Mouse (Mus musculus): ENCODE results near the gene Nell1. TPM values are rescaled to one million over a fixed set of nuclear protein-coding genes. Genes with fewer than 3 reads are reported as not detected.

Nell1 gene
- polyA plus RNA-seq, 1 experiment from 2014 or later, result 12.8 TPM

GRCm38 (mm10) chr7:50675444-50675843, 700.8 kb downstream of the Nell1 start:
- no peak overlapping the region for H3K4me3 ChIP-seq (ENCODE audit: low read depth, low read length)
- no peak overlapping the region for H3K9ac ChIP-seq (ENCODE audit: low read depth, low read length)
- ATAC-seq (ENCODE audit: low read depth), result no peak
- 52% methylated on average over 1 of the region's 1 CpGs for whole genome bisulfite sequencing
- H3K9me3 ChIP-seq (ENCODE audit: control insufficient read depth, low read length), result no peaks in the 10 kb centered on the region
- H3K27me3 ChIP-seq (replicated peaks; ENCODE audit: control insufficient read depth, insufficient read depth, low read length), result no peaks in the 10 kb centered on the region
- H3K36me3 ChIP-seq (ENCODE audit: control insufficient read depth, insufficient read depth, low read length), result no peaks in the 10 kb centered on the region
- DNase-seq (ENCODE audit: low spot score), result no peak
- H3K4me2 ChIP-seq (ENCODE audit: low read depth, low read length), result no peak overlapping the region
- H3K27ac ChIP-seq (replicated peaks; ENCODE audit: low read depth, low read length), result no peak overlapping the region
- H3K4me1 ChIP-seq (ENCODE audit: control insufficient read depth, insufficient read depth, low read length), result no peaks in the 10 kb centered on the region

DNA sequence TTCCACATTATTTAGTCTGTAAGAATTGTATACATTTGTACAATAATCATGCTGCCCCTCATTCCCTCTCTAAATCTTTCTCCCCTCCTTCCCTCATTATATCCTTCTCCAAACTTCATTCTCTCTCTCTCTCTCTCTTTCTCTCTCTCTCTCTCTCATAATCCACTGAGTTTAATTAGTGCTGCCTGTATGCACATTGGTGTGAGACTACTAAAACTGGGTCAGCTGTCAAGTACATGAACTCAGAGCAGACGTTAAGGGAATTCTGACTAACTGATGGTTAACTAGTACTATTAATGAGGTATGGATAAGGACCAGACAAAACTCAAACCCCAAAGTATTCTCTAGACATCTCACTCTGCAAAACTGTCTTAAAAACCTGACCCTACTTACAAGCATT, 702.8 kb downstream of the Nell1 start:
- no peak for ATAC-seq (ENCODE audit: low read depth)
- WGBS, result 84% methylated on average over 1 of the region's 1 CpGs

DNA sequence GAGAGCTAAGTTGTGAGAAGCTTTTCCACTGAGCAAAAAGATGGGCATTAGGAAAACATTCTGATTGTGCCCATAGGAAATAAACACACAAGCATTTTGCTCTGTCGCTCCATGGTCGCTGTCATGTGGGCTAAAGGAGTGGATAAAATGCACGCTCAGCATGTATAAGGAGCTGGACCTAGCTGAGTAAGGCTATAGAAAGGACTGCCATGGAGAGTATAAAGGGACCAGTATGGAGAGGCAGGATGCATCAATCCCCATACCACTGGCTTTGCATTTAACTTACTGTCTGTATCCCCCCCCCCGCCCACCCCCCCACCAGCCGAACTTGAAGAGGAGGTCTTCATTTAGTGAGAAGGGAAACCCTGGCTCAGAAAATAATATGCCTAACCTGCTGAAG, 711.7 kb downstream of the Nell1 start:
- 81% methylated on average over 5 of the region's 5 CpGs for WGBS
- H3K36me3 ChIP-seq (ENCODE audit: control insufficient read depth, insufficient read depth, low read length), result no peaks in the 10 kb centered on the region
- H3K27me3 ChIP-seq (replicated peaks; ENCODE audit: control insufficient read depth, insufficient read depth, low read length), result no peaks in the 10 kb centered on the region
- H3K9me3 ChIP-seq (ENCODE audit: control insufficient read depth, low read length), result no peaks in the 10 kb centered on the region
- ATAC-seq (ENCODE audit: low read depth) (no peak), DNase-seq (ENCODE audit: low spot score) (no peak)
- no peaks in the 10 kb centered on the region for H3K4me1 ChIP-seq (ENCODE audit: control insufficient read depth, insufficient read depth, low read length)
- H3K4me3 ChIP-seq (ENCODE audit: low read depth, low read length), result no peak overlapping the region
- H3K4me2 ChIP-seq (ENCODE audit: low read depth, low read length), result no peak overlapping the region
- no peak overlapping the region for H3K9ac ChIP-seq (ENCODE audit: low read depth, low read length)
- H3K27ac ChIP-seq (replicated peaks; ENCODE audit: low read depth, low read length), result no peak overlapping the region

More for the DNA sequence above, 702.8 kb downstream of the Nell1 start:
- H3K4me1 ChIP-seq (ENCODE audit: control insufficient read depth, insufficient read depth, low read length), result no peaks in the 10 kb centered on the region
- H3K36me3 ChIP-seq (ENCODE audit: control insufficient read depth, insufficient read depth, low read length), result no peaks in the 10 kb centered on the region
- no peak overlapping the region for H3K9ac ChIP-seq (ENCODE audit: low read depth, low read length)
- H3K4me3 ChIP-seq (ENCODE audit: low read depth, low read length), result no peak overlapping the region
- DNase-seq (ENCODE audit: low spot score), result no peak
- H3K4me2 ChIP-seq (ENCODE audit: low read depth, low read length), result no peak overlapping the region
- H3K27me3 ChIP-seq (replicated peaks; ENCODE audit: control insufficient read depth, insufficient read depth, low read length), result no peaks in the 10 kb centered on the region
- H3K9me3 ChIP-seq (ENCODE audit: control insufficient read depth, low read length), result no peaks in the 10 kb centered on the region
- no peak overlapping the region for H3K27ac ChIP-seq (replicated peaks; ENCODE audit: low read depth, low read length)

GRCm38 (mm10) chr7:50725166-50725565, 750.5 kb downstream of the Nell1 start:
- H3K4me2 ChIP-seq (ENCODE audit: low read depth, low read length), result no peak overlapping the region
- no peak overlapping the region for H3K9ac ChIP-seq (ENCODE audit: low read depth, low read length)
- no peaks in the 10 kb centered on the region for H3K27me3 ChIP-seq (replicated peaks; ENCODE audit: control insufficient read depth, insufficient read depth, low read length)
- H3K4me3 ChIP-seq (ENCODE audit: low read depth, low read length), result no peak overlapping the region
- H3K27ac ChIP-seq (replicated peaks; ENCODE audit: low read depth, low read length), result no peak overlapping the region
- 76% methylated on average over 3 of the region's 3 CpGs for WGBS
- DNase-seq (ENCODE audit: low spot score), result no peak
- H3K9me3 ChIP-seq (ENCODE audit: control insufficient read depth, low read length), result no peaks in the 10 kb centered on the region
- no peaks in the 10 kb centered on the region for H3K36me3 ChIP-seq (ENCODE audit: control insufficient read depth, insufficient read depth, low read length)
- H3K4me1 ChIP-seq (ENCODE audit: control insufficient read depth, insufficient read depth, low read length), result no peaks in the 10 kb centered on the region
- ATAC-seq (ENCODE audit: low read depth), result no peak

DNA sequence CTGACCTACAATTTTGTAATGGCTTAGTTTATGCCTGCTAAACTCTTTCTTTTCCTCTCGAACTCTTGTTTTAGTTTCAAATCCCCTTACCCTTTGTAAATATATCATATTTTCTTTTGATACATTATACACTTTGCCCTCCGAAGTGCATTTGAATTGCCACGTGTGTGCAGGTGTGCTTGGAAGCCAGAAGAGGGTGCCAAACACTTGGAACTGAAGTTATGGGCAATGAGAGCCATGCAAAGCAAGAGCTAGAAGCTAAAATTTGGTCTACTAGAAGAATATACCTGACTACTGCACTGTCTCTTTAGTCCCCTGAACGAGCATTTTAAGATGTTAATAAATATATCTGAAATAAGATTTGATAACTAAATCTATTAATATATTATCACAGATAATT, 756.3 kb downstream of the Nell1 start:
- ATAC-seq (ENCODE audit: low read depth), result no peak
- Histone ChIP-seq H3K27ac (replicated peaks; ENCODE audit: low read depth, low read length) (no peak overlapping the region), H3K4me1 (ENCODE audit: control insufficient read depth, insufficient read depth, low read length) (no peaks in the 10 kb centered on the region), H3K9me3 (ENCODE audit: control insufficient read depth, low read length) (no peaks in the 10 kb centered on the region), H3K36me3 (ENCODE audit: control insufficient read depth, insufficient read depth, low read length) (no peaks in the 10 kb centered on the region), H3K4me3 (ENCODE audit: low read depth, low read length) (no peak overlapping the region), H3K9ac (ENCODE audit: low read depth, low read length) (no peak overlapping the region), H3K27me3 (replicated peaks; ENCODE audit: control insufficient read depth, insufficient read depth, low read length) (no peaks in the 10 kb centered on the region), H3K4me2 (ENCODE audit: low read depth, low read length) (no peak overlapping the region)
- 48% methylated on average over 4 of the region's 4 CpGs for WGBS
- DNase-seq (ENCODE audit: low spot score), result peak; percentile 37

DNA sequence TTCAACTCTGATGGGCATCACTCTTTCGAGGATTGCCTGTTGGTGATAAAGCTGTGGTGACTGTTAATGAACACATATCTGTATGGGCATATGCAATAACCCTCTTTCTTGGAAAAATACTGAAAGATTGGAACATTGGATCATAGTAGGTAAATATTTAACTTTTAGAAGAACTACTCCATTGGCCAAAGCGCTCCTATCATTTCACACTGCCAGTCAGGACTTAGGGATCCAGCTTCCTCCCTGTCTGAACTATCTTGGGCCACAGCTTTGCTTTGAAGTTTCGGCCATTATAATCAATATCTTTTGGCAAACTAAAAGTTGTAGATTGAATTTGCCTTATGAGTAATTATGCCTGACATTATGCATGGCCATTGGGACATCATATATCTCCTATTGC, 780.9 kb downstream of the Nell1 start:
- no peaks in the 10 kb centered on the region for H3K27me3 ChIP-seq (replicated peaks; ENCODE audit: control insufficient read depth, insufficient read depth, low read length)
- DNase-seq (ENCODE audit: low spot score) (no peak), ATAC-seq (ENCODE audit: low read depth) (no peak)
- H3K4me1 ChIP-seq (ENCODE audit: control insufficient read depth, insufficient read depth, low read length), result no peaks in the 10 kb centered on the region
- no peak overlapping the region for H3K9ac ChIP-seq (ENCODE audit: low read depth, low read length)
- H3K9me3 ChIP-seq (ENCODE audit: control insufficient read depth, low read length), result no peaks in the 10 kb centered on the region
- H3K4me3 ChIP-seq (ENCODE audit: low read depth, low read length), result no peak overlapping the region
- 80% methylated on average over 3 of the region's 3 CpGs for WGBS
- H3K36me3 ChIP-seq (ENCODE audit: control insufficient read depth, insufficient read depth, low read length), result no peaks in the 10 kb centered on the region
- H3K27ac ChIP-seq (replicated peaks; ENCODE audit: low read depth, low read length), result no peak overlapping the region
- H3K4me2 ChIP-seq (ENCODE audit: low read depth, low read length), result no peak overlapping the region

DNA sequence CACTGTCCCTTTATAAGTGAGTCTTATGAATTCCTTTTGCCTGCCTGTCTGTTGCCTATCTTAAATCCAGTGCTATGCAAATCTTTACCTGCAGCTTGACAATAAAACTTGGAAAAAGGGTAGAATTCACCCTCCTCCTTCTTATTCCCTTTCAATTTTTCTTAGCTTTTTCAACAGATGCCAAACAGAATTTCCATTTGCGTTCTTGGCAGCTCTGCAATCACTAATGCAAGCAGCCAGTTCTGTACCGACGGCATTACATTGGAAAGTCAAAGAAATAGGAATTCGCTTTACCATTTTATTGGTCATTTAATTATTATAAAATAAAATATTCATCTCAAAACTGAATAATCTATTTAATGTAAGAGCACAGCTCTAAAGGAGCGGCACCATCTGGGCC, 781.7 kb downstream of the Nell1 start:
- Histone ChIP-seq H3K9ac (ENCODE audit: low read depth, low read length) (no peak overlapping the region), H3K4me1 (ENCODE audit: control insufficient read depth, insufficient read depth, low read length) (no peaks in the 10 kb centered on the region), H3K27me3 (replicated peaks; ENCODE audit: control insufficient read depth, insufficient read depth, low read length) (no peaks in the 10 kb centered on the region), H3K4me2 (ENCODE audit: low read depth, low read length) (no peak overlapping the region), H3K4me3 (ENCODE audit: low read depth, low read length) (no peak overlapping the region), H3K36me3 (ENCODE audit: control insufficient read depth, insufficient read depth, low read length) (no peaks in the 10 kb centered on the region), H3K27ac (replicated peaks; ENCODE audit: low read depth, low read length) (no peak overlapping the region), H3K9me3 (ENCODE audit: control insufficient read depth, low read length) (no peaks in the 10 kb centered on the region)
- no peak for ATAC-seq (ENCODE audit: low read depth)
- 77% methylated on average over 5 of the region's 5 CpGs for WGBS
- peak; percentile 2 for DNase-seq (ENCODE audit: low spot score)

GRCm38 (mm10) chr7:50773516-50773915, 798.9 kb downstream of the Nell1 start:
- no peak for DNase-seq (ENCODE audit: low spot score)
- no peak overlapping the region for H3K9ac ChIP-seq (ENCODE audit: low read depth, low read length)
- H3K27ac ChIP-seq (replicated peaks; ENCODE audit: low read depth, low read length), result no peak overlapping the region
- H3K27me3 ChIP-seq (replicated peaks; ENCODE audit: control insufficient read depth, insufficient read depth, low read length), result no peaks in the 10 kb centered on the region
- H3K9me3 ChIP-seq (ENCODE audit: control insufficient read depth, low read length), result no peaks in the 10 kb centered on the region
- no peaks in the 10 kb centered on the region for H3K36me3 ChIP-seq (ENCODE audit: control insufficient read depth, insufficient read depth, low read length)
- no peaks in the 10 kb centered on the region for H3K4me1 ChIP-seq (ENCODE audit: control insufficient read depth, insufficient read depth, low read length)
- H3K4me3 ChIP-seq (ENCODE audit: low read depth, low read length), result no peak overlapping the region
- no peak for ATAC-seq (ENCODE audit: low read depth)
- no peak overlapping the region for H3K4me2 ChIP-seq (ENCODE audit: low read depth, low read length)

- Histone ChIP-seq H3K36me3 (ENCODE audit: control insufficient read depth, insufficient read depth, low read length) (no peaks in the 10 kb centered on the region), H3K9me3 (ENCODE audit: control insufficient read depth, low read length) (no peaks in the 10 kb centered on the region), H3K4me2 (ENCODE audit: low read depth, low read length) (no peak overlapping the region), H3K4me3 (ENCODE audit: low read depth, low read length) (no peak overlapping the region), H3K4me1 (ENCODE audit: control insufficient read depth, insufficient read depth, low read length) (no peaks in the 10 kb centered on the region), H3K9ac (ENCODE audit: low read depth, low read length) (no peak overlapping the region), H3K27ac (replicated peaks; ENCODE audit: low read depth, low read length) (no peak overlapping the region), H3K27me3 (replicated peaks; ENCODE audit: control insufficient read depth, insufficient read depth, low read length) (no peaks in the 10 kb centered on the region)
- 86% methylated on average over 1 of the region's 1 CpGs for WGBS
- DNase-seq (ENCODE audit: low spot score) (no peak), ATAC-seq (ENCODE audit: low read depth) (no peak)
Measured at GRCm38 (mm10) chr7:50781105-50781504, 806.4 kb downstream of the Nell1 start.

Data from embryonic facial prominence, embryonic 14.5 days (tissue).